Mouse (Mus musculus): ENCODE data around the gene Pdlim4.

DNA sequence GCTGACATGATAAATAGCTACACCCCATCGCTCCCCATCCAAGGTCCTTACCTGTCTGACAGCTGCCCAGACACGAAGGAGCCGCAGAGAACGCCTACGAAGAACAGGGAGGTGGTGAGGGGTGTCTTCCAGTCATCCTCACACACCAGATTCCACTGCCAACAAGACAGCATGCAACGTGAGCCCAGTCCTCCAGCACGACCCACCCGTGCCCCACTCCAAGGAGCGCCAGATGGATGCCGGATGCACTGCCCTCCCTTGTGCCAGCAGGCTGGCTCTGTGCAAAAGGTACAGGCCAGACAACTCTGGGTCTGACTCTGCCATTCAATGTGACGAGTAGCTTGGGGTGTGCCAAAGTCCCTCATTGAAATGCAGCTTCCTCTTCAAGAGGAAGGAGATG lies 61.1 kb downstream of the Pdlim4 start:
- TF ChIP-seq CTCF (IDR thresholded peaks at IDR 0.05; ENCODE audit: low read depth) (no peak), EP300 (IDR thresholded peaks at IDR 0.05; ENCODE audit: low read depth) (no peak)

Measured in liver, postnatal 0 days (tissue).